Mouse (Mus musculus): ENCODE results near the gene Myh9. TPM values are rescaled to one million over a fixed set of nuclear protein-coding genes. Genes with fewer than 3 reads are reported as not detected.
"Not testable (repeated sequence)": the region's sequence is repeated elsewhere in the genome, so short reads cannot be mapped to it uniquely, and the experiment has no call there.

Myh9 gene
- total RNA-seq, 4 experiments from 2014 or later: 33.4 to 51.3 (median 39.4) TPM

DNA sequence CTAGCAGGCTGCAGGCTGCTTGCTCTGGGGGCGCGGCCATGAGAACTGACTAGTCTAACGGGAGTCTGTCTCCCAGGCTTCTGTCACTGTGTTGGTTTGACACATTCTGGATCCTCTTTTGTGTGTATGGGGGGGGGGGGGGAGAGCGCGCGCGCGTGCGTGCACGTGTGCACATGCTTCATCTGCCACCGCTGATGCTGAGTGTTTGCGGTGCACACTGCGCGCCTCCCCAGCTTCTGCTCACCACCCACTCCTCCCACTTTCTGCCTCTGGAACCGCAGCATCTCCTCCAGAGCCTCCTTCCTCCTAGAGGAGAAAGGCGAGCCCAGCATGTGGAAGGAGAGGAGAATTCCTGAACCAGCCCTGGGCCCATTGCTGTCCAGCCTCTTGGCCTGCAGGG is 81.9 kb downstream of the Myh9 start:
- DNase-seq (ENCODE audit: low spot score in 2 of 2): no peak

- no peak for DNase-seq (ENCODE audit: low spot score in 2 of 2)
Measured at GRCm38 (mm10) chr15:77757586-77758226, 84.3 kb downstream of the Myh9 start.

DNA sequence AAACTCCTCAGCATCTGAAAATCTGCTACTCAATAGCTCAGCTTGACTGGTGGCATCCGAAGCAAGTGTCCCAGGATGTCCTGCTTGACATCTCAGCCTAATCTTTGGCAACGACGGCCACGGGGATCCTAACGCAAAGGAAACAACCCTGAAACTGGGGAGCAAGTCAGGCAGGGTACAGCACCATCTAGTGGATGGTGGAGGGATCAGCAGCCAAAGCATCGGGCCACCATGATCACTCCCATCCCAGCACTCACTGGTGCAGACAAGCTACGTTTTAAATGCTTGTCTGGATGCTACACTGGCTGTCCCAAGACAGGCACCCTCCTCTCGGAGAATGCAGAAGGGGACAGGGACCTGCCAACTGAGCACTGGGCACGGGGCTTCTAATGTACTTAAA is 85.1 kb downstream of the Myh9 start, which contains the start of gene Apol8:
Gene Apol8, minus strand, starts transcription at position 156 of the 400 bp plus-strand sequence.
- DNase-seq (ENCODE audit: low spot score in 2 of 2): no peak

GRCm38 (mm10) chr15:77756081-77756480 is 85.9 kb downstream of the Myh9 start:
- DNase-seq (ENCODE audit: low spot score in 2 of 2): no peak

GRCm38 (mm10) chr15:77755132-77755531 is 86.8 kb downstream of the Myh9 start:
- DNase-seq (ENCODE audit: low spot score in 2 of 2): no peak

- DNase-seq (ENCODE audit: low spot score in 2 of 2): no peak
Measured at GRCm38 (mm10) chr15:77752443-77752842, 89.5 kb downstream of the Myh9 start.

GRCm38 (mm10) chr15:77750461-77750860 is 91.5 kb downstream of the Myh9 start:
- no peak for DNase-seq (ENCODE audit: low spot score in 2 of 2)

GRCm38 (mm10) chr15:77749717-77750116 is 92.3 kb downstream of the Myh9 start:
- DNase-seq (ENCODE audit: low spot score in 2 of 2): no peak

DNA sequence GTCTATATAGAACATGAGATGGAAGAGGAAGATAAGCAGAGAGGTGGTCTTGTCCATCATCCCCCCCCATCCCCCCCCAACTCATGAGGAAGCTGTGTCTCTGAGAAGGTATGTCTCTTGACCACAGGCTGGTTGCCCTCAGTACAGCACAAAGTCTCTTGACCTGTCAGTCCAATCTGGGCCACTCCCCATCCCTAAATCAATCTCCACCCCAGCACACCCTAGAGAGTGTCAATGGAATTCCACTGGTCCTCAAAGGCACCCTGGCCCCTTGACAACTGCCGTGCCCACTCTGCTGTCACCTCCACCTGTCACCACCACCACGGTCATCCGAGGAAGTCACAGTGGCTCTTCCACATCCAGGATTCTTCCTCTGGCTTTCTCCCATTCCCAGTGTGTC is 93.6 kb downstream of the Myh9 start:
- DNase-seq (ENCODE audit: low spot score in 2 of 2): no peak

DNA sequence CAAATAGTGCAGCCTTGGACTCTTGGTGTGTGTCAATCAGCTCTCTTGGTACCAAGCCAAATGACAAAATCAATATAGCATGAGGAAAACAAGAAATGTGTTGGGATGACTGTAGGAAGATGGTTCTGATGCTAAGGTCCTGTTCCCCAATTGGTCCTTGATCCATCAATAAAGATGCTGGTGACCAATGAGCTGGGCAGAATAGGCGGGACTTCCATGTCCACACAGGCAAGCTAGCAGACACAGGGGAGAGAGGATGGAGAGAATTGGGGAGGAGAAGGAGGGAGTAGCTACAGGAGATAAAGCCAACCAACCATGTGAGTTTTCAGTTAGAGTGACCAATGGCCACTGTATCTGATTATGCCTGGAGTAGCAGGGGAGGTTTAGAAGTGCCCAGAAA is 95.6 kb downstream of the Myh9 start:
- no peak for DNase-seq (ENCODE audit: low spot score in 2 of 2)

GRCm38 (mm10) chr15:77745081-77745480 is 96.9 kb downstream of the Myh9 start:
- no peak for DNase-seq (ENCODE audit: low spot score in 2 of 2)

- DNase-seq (ENCODE audit: low spot score in 2 of 2): no peak
Measured at GRCm38 (mm10) chr15:77744632-77745031, 97.3 kb downstream of the Myh9 start.

GRCm38 (mm10) chr15:77741556-77741955 is 100.4 kb downstream of the Myh9 start:
- DNase-seq (ENCODE audit: low spot score in 2 of 2): not testable (repeated sequence)

DNA sequence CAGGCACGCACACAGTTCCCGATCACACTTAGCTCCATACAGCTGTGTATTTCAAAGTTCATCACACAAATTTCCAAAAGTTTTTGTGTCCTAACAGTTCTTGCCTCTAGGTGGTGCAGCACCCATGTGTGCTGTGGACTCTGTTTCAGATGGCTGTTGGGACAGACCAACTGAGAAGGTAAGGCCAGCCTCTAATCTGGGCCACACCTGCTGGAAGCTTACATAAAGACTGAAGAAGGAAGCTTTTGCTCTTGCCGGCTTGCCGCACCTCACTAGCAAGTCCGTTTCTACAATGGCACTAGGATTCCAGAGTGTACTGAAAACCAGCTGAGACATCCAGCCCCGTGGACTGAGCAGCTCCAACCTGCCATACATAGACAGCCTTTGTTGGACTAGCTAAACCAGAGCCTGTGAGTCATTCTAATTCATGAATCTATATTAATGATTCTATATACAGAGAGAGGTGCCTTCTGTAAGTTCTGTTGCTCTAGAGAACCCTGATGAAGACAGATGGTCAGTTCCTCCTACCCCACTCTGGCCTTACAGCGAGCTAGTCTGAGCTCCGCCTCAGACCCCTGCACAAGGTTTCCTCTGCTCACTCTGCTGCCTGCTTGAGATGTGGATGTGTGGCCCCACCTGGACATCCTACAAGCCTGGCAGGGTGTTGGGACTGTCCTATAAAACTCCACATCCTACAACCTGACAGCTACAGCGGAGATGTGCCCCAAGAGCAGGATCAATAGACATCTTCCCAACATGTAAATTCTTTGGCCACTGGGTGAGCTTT is 101.3 kb downstream of the Myh9 start:
- no peak for DNase-seq (ENCODE audit: low spot score in 2 of 2)

DNA sequence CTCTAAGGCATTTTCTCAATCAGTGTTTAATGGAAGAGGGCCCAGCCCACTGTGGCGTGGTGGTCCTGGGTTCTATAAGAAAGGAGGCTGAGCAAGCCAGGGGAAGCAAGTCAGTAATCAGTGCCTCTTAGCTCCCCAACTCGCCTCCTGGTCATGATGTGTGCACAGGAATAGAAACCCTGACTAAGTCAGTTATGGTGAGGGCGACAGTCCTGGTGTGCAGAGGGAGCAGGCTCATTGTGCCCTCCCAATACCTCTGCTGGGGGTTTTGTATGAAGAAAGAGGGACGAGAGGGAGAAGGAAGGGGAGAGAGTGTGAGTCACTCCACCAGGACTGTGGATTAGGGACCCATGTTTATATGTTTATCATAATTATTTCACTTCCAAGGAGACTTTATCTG is 108.1 kb downstream of the Myh9 start:
- not testable (repeated sequence) for DNase-seq (ENCODE audit: low spot score in 2 of 2)

DNA sequence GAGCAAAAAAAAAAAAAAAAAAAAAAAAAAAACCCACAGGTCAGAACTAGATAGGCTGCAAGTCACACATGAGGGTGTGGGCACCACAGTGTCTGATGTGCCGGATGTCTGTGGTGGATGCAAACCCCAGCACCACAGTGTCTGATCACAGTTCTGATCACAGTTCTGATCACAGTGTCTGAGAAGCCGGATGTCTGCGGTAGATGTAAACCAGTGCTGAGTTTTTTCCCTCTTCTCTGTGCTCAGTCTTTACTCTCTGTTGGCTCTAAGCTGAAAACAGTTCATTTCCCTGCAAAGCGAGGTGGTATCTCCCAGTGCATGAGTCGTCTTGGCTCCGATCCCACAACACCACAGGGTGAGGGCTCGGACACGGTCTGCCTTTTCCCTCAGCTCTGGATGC is 108.6 kb downstream of the Myh9 start:
- not testable (repeated sequence) for DNase-seq (ENCODE audit: low spot score in 2 of 2)

GRCm38 (mm10) chr15:77732851-77733250 is 109.1 kb downstream of the Myh9 start:
- DNase-seq (ENCODE audit: low spot score in 2 of 2): not testable (repeated sequence)

- no peak for DNase-seq (ENCODE audit: low spot score in 2 of 2)
Measured at GRCm38 (mm10) chr15:77731605-77732004, 110.4 kb downstream of the Myh9 start.

- DNase-seq (ENCODE audit: low spot score in 2 of 2): not testable (repeated sequence)
Measured at GRCm38 (mm10) chr15:77728739-77729138, 113.2 kb downstream of the Myh9 start, which contains the start of gene Apol9b. TSS of gene Apol9b (plus strand) at chr15:77729039.

DNA sequence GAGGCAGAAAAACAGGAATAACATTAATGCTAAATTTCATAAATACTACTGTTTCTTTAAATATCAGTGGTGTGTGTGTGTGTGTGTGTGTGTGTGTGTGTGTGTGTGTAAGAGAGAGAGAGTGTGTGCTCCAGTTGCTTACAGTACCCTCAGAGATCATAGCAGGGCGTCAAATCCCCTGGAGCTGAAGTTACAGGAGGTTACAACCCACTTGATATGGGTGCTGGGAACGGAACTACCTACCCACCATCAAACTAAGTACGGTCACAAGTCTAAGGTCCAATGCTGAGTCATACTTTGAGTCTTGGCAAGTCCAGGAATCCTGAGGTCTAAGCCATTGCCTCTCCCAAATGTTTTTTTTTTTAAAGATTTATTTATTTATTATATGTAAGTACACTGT is 114.2 kb downstream of the Myh9 start:
- not testable (repeated sequence) for DNase-seq (ENCODE audit: low spot score in 2 of 2)

DNA sequence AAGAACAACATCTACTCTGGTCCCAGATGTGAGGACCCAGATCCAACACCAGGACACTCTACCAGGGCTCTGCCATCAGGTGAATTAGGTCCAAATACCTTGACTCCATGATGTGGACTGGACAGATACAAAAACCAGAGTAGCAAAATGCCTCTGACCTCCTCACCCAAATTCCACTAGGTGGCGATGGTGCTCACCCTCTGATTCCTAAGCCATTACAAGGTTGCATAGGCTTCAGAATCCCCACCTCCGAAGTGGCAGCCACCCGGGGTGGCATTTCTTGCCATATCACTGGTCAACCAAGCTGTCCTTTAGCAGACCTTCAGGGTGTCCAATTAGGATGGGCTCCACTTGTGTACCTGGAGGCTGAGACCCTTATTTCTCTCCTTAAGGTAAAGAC is 114.8 kb downstream of the Myh9 start:
- DNase-seq (ENCODE audit: low spot score in 2 of 2): not testable (repeated sequence)

- not testable (repeated sequence) for DNase-seq (ENCODE audit: low spot score in 2 of 2)
Measured at GRCm38 (mm10) chr15:77725393-77726020, 116.5 kb downstream of the Myh9 start.

All from gastrocnemius, adult 8-10 months (tissue).